Mouse (Mus musculus): ENCODE measurements around the gene Tpcn2. TPM values are rescaled to one million over a fixed set of nuclear protein-coding genes. Genes with fewer than 3 reads are reported as not detected.

The Tpcn2 gene
- total and polyA plus RNA-seq, 3 experiments: 3.7 to 7.3 (median 7.2) TPM

- no peaks in the 10 kb centered on the region for H3K36me3 ChIP-seq (replicated peaks in 1 of 2; ENCODE audit: control insufficient read depth in 1 of 2, insufficient read depth in 1 of 2, low read length in 1 of 2)
- H3K79me2 ChIP-seq (replicated peaks; ENCODE audit: control insufficient read depth, extremely low read depth, insufficient read depth, poor library complexity, severe bottlenecking): no peaks in the 10 kb centered on the region
- in situ Hi-C loops (cut with MboI; ENCODE audit: low pct_ligation_motif_present, low pct_unique_long_range_greater_than_20kb, low sequenced_read_pairs): no loop called here
- H3K9me3 ChIP-seq (replicated peaks; ENCODE audit: low read length): no peaks in the 10 kb centered on the region
- H3K27ac ChIP-seq (ENCODE audit: insufficient read depth, low read depth): no peak overlapping the region
- H3K4me2 ChIP-seq (ENCODE audit: insufficient read depth, low read depth, poor library complexity, severe bottlenecking): no peak overlapping the region
- DNase-seq (ENCODE audit: extremely low read depth): no peak
- no peak overlapping the region for H3K9ac ChIP-seq (ENCODE audit: insufficient read depth, low read depth)
- TF ChIP-seq KAT2A (IDR thresholded peaks at IDR 0.05; ENCODE audit: insufficient replicate concordance, low read length) (no peak), ETS1 (conservative IDR thresholded peaks at IDR 0.05; ENCODE audit: low read depth, low read length) (no peak), NRF1 (IDR thresholded peaks at IDR 0.05; ENCODE audit: low read depth, low read length) (no peak), RAD21 (IDR thresholded peaks at IDR 0.05; ENCODE audit: low read depth, low read length) (no peak)
- H3K4me3 ChIP-seq (replicated peaks in 1 of 3; ENCODE audit: low read depth in 2 of 3, low read length in 2 of 3, poor library complexity in 1 of 3): no peak overlapping the region
- H3K4me1 ChIP-seq (ENCODE audit: control insufficient read depth in 1 of 2, insufficient read depth in 2 of 2): no peaks in the 10 kb centered on the region
- dilution Hi-C loops (cut with MboI; ENCODE audit: extremely low pct_ligation_motif_present, extremely low pct_unique_long_range_greater_than_20kb, low sequenced_read_pairs): no loop called here
- H3K27me3 ChIP-seq (replicated peaks): peaks cover 90% of the 10 kb centered on the region
Observed at GRCm38 (mm10) chr7:145169703-145170102, 114.1 kb downstream of the Tpcn2 start.

- Histone ChIP-seq H3K4me1 (ENCODE audit: control insufficient read depth in 1 of 2, insufficient read depth in 2 of 2) (no peaks in the 10 kb centered on the region), H3K36me3 (replicated peaks in 1 of 2; ENCODE audit: control insufficient read depth in 1 of 2, insufficient read depth in 1 of 2, low read length in 1 of 2) (no peaks in the 10 kb centered on the region), H3K4me3 (replicated peaks in 1 of 3; ENCODE audit: low read depth in 2 of 3, low read length in 2 of 3, poor library complexity in 1 of 3) (no peak overlapping the region), H3K79me2 (replicated peaks; ENCODE audit: control insufficient read depth, extremely low read depth, insufficient read depth, poor library complexity, severe bottlenecking) (no peaks in the 10 kb centered on the region), H3K27me3 (replicated peaks) (peaks cover 88% of the 10 kb centered on the region), H3K9ac (ENCODE audit: insufficient read depth, low read depth) (no peak overlapping the region), H3K27ac (ENCODE audit: insufficient read depth, low read depth) (no peak overlapping the region), H3K4me2 (ENCODE audit: insufficient read depth, low read depth, poor library complexity, severe bottlenecking) (no peak overlapping the region), H3K9me3 (replicated peaks; ENCODE audit: low read length) (no peaks in the 10 kb centered on the region)
- dilution Hi-C loops (cut with MboI; ENCODE audit: extremely low pct_ligation_motif_present, extremely low pct_unique_long_range_greater_than_20kb, low sequenced_read_pairs) (no loop called here), in situ Hi-C loops (cut with MboI; ENCODE audit: low pct_ligation_motif_present, low pct_unique_long_range_greater_than_20kb, low sequenced_read_pairs) (no loop called here)
- no peak for DNase-seq (ENCODE audit: extremely low read depth)
- TF ChIP-seq MAZ (IDR thresholded peaks at IDR 0.05; ENCODE audit: low read depth, low read length): no peak
- no peak for TF ChIP-seq ZMIZ1 (IDR thresholded peaks at IDR 0.05; ENCODE audit: low read depth, low read length)
- TF ChIP-seq MEF2A (IDR thresholded peaks at IDR 0.05; ENCODE audit: borderline replicate concordance, low read depth, low read length): no peak
- no peak for TF ChIP-seq MAFK (IDR thresholded peaks at IDR 0.05; ENCODE audit: insufficient replicate concordance, low read length)
- no peak for TF ChIP-seq CHD1 (IDR thresholded peaks at IDR 0.05; ENCODE audit: low read depth, low read length)
- TF ChIP-seq SMC3 (IDR thresholded peaks at IDR 0.05; ENCODE audit: low read depth, low read length): no peak
- TF ChIP-seq ZNF384 (IDR thresholded peaks at IDR 0.05; ENCODE audit: low read depth, low read length): no peak
- no peak for TF ChIP-seq CHD2 (IDR thresholded peaks at IDR 0.05; ENCODE audit: low read length)
- TF ChIP-seq POLR2A (IDR thresholded peaks at IDR 0.05; ENCODE audit: low read depth, low read length): no peak
- no peak for TF ChIP-seq CTCF (conservative IDR thresholded peaks at IDR 0.05 in 1 of 2, IDR thresholded peaks at IDR 0.05 in 1 of 2; ENCODE audit: low read depth in 2 of 2, low read length in 2 of 2)
- TF ChIP-seq MXI1 (IDR thresholded peaks at IDR 0.05; ENCODE audit: low read depth, low read length): no peak
- TF ChIP-seq RCOR1 (conservative IDR thresholded peaks at IDR 0.05; ENCODE audit: low read depth, low read length): no peak
- no peak for TF ChIP-seq KAT2A (IDR thresholded peaks at IDR 0.05; ENCODE audit: insufficient replicate concordance, low read length)
- TF ChIP-seq TCF12 (IDR thresholded peaks at IDR 0.05; ENCODE audit: low read depth, low read length): no peak
- no peak for TF ChIP-seq HCFC1 (IDR thresholded peaks at IDR 0.05; ENCODE audit: low read depth, low read length)
- TF ChIP-seq GABPA (IDR thresholded peaks at IDR 0.05; ENCODE audit: insufficient replicate concordance, low read depth, low read length): no peak
Observed at GRCm38 (mm10) chr7:145159283-145160240, 124.2 kb downstream of the Tpcn2 start.

Data from CH12.LX (cell line).